Mouse (Mus musculus) liver, adult 2 months (tissue): Measurements from ENCODE around the gene Cabp4. TPM values are rescaled to one million over a fixed set of nuclear protein-coding genes. Genes with fewer than 3 reads are reported as not detected.
A peak's percentile ranks its signal among the peaks of the same experiment; 100 is the strongest.

Experiments used
- DNase-seq: peaks from one replicate; pipeline ENCODE4 v3.0.0-alpha.2; 2011; ENCODE audit warnings: low read depth, low spot score; ENCODE audit errors: extremely low read depth
- H3K27ac ChIP-seq: fragments of 200-500 bp; replicated peaks from 2 replicates; pipeline ENCODE4 v1.5.1; 2012; ENCODE audit warnings: low read depth, mild to moderate bottlenecking, control low read depth, inconsistent platforms, low read length; ENCODE audit not compliant: insufficient read depth
- H3K27me3 ChIP-seq: fragments of 200-500 bp; 2 replicates; pipeline ENCODE4 v1.6.1; 2012; ENCODE audit warnings: mild to moderate bottlenecking, moderate library complexity, low read length, inconsistent platforms; ENCODE audit not compliant: control insufficient read depth, insufficient read depth
- H3K36me3 ChIP-seq: fragments of 200-500 bp; 2 replicates; pipeline ENCODE4 v1.6.1; 2012; ENCODE audit warnings: low read length, inconsistent platforms; ENCODE audit not compliant: control insufficient read depth, insufficient read depth
- H3K4me1 ChIP-seq: fragments of 200-500 bp; 2 replicates; pipeline ENCODE4 v1.6.1; 2011; ENCODE audit warnings: low read length; ENCODE audit not compliant: control insufficient read depth, insufficient read depth
- H3K4me3 ChIP-seq: fragments of 200-500 bp; 2 replicates; pipeline ENCODE4 v1.5.1; 2011; ENCODE audit warnings: low read depth, mild to moderate bottlenecking, control low read depth, low read length, moderate library complexity; ENCODE audit not compliant: insufficient read depth
- H3K79me2 ChIP-seq: fragments of 200-500 bp; 2 replicates; pipeline ENCODE4 v1.6.1; 2012; ENCODE audit warnings: inconsistent platforms, mild to moderate bottlenecking, low read length, moderate library complexity; ENCODE audit not compliant: control insufficient read depth, insufficient read depth
- H3K9ac ChIP-seq: fragments of 200-500 bp; 2 replicates; pipeline ENCODE4 v1.6.1; 2012; ENCODE audit warnings: low read depth, mild to moderate bottlenecking, control low read depth, inconsistent platforms, low read length
- CTCF ChIP-seq: fragments of 200-500 bp; IDR thresholded peaks from 2 replicates; pipeline ENCODE4 v1.5.1; 2011; ENCODE audit warnings: low read depth, low read length, control low read depth
- POLR2A ChIP-seq: fragments of 200-500 bp; IDR thresholded peaks from 2 replicates; pipeline ENCODE4 v1.6.1; 2011; ENCODE audit warnings: low read length, control low read depth; ENCODE audit not compliant: insufficient read depth; ENCODE audit errors: extremely low read depth
- WGBS: fragments of 180-500 bp; shearing (Covaris S2); methylation state at CpG from one replicate; pipeline ENCODE4 v1.1.7; 2018; 5-methylcytosine and 5-hydroxymethylcytosine counted together
- polyA plus RNA-seq: library from polyadenylated mRNA; depleted of rRNA; stranded (reverse); fragments of >200 nt; gene quantifications from 2 replicates; pipeline ENCODE4 v1.2.3, GENCODE M21; 2012
- total RNA-seq: library from RNA; depleted of rRNA; stranded (reverse); fragments of >200 nt; gene quantifications from 2 replicates; pipeline ENCODE4 v1.2.3, GENCODE M21; 2014

The Cabp4 gene
- total and polyA plus RNA-seq, 2 experiments: 0.37 TPM; not detected in 1

GRCm38 (mm10) chr19:4169378-4169784, 25.5 kb upstream of the Cabp4 start:
- peak; percentile 87 for DNase-seq
- WGBS: 1% methylated on average over 43 of the region's 43 CpGs
- H3K4me3 ChIP-seq: peak overlapping the region; percentile 68

GRCm38 (mm10) chr19:4166678-4167476, 23.0 kb upstream of the Cabp4 start:
- H3K9ac ChIP-seq: no peak overlapping the region

More at GRCm38 (mm10) chr19:4169378-4169784, 25.5 kb upstream of the Cabp4 start:
- TF ChIP-seq CTCF (peak; percentile 87), POLR2A (peak; percentile 88)
- Histone ChIP-seq H3K79me2 (no peaks in the 10 kb centered on the region), H3K36me3 (no peaks in the 10 kb centered on the region), H3K4me1 (peaks cover 3% of the 10 kb centered on the region), H3K27me3 (no peaks in the 10 kb centered on the region), H3K27ac (peak overlapping the region; percentile 53), H3K9ac (peak overlapping the region; percentile 80)

GRCm38 (mm10) chr19:4164721-4165120, 20.9 kb upstream of the Cabp4 start:
- Histone ChIP-seq H3K4me1 (peaks cover 3% of the 10 kb centered on the region; the same call in 1 of the 2 replicates), H3K9ac (no peak overlapping the region), H3K27me3 (no peaks in the 10 kb centered on the region), H3K27ac (no peak overlapping the region), H3K4me3 (no peak overlapping the region), H3K36me3 (peaks cover 6% of the 10 kb centered on the region; the same call in 1 of the 2 replicates), H3K79me2 (no peaks in the 10 kb centered on the region; the same call in 1 of the 2 replicates)
- DNase-seq: no peak
- 93% methylated on average over 2 of the region's 2 CpGs for WGBS
- TF ChIP-seq POLR2A (no peak), CTCF (no peak)

More at GRCm38 (mm10) chr19:4166678-4167476, 23.0 kb upstream of the Cabp4 start:
- Histone ChIP-seq H3K4me1 (peaks cover 6% of the 10 kb centered on the region), H3K79me2 (no peaks in the 10 kb centered on the region; the same call in 1 of the 2 replicates), H3K36me3 (no peaks in the 10 kb centered on the region), H3K27ac (no peak overlapping the region), H3K27me3 (no peaks in the 10 kb centered on the region), H3K4me3 (no peak overlapping the region)
- DNase-seq: no peak
- TF ChIP-seq POLR2A: no peak
- TF ChIP-seq CTCF: no peak
- 88% methylated on average over 9 of the region's 9 CpGs for WGBS

GRCm38 (mm10) chr19:4164100-4164499, 20.3 kb upstream of the Cabp4 start:
- Histone ChIP-seq H3K4me3 (no peak overlapping the region), H3K27me3 (no peaks in the 10 kb centered on the region), H3K4me1 (peaks cover 3% of the 10 kb centered on the region; the same call in 1 of the 2 replicates), H3K36me3 (peaks cover 6% of the 10 kb centered on the region; the same call in 1 of the 2 replicates), H3K9ac (no peak overlapping the region), H3K79me2 (no peaks in the 10 kb centered on the region; the same call in 1 of the 2 replicates), H3K27ac (no peak overlapping the region)
- TF ChIP-seq CTCF (no peak), POLR2A (no peak)
- 58% methylated on average over 3 of the region's 3 CpGs for WGBS
- no peak for DNase-seq

GRCm38 (mm10) chr19:4163543-4163887, 19.7 kb upstream of the Cabp4 start:
- WGBS: 41% methylated on average over 4 of the region's 4 CpGs
- Histone ChIP-seq H3K79me2 (no peaks in the 10 kb centered on the region; the same call in 1 of the 2 replicates), H3K4me1 (peaks cover 3% of the 10 kb centered on the region; the same call in 1 of the 2 replicates), H3K4me3 (peak overlapping the region; percentile 60), H3K27me3 (no peaks in the 10 kb centered on the region), H3K9ac (peak overlapping the region; percentile 36), H3K36me3 (peaks cover 8% of the 10 kb centered on the region; the same call in 1 of the 2 replicates), H3K27ac (no peak overlapping the region; the same call in 1 of the 2 replicates)
- TF ChIP-seq CTCF: no peak
- TF ChIP-seq POLR2A: no peak
- DNase-seq: no peak
